Mouse (Mus musculus) CH12.LX (cell line): ENCODE results near the gene Sprn. TPM values are rescaled to one million over a fixed set of nuclear protein-coding genes. Genes with fewer than 3 reads are reported as not detected.

ENCODE experiments used
- DNase-seq: peaks from one replicate; pipeline ENCODE4 v3.0.0-alpha.2; 2013; ENCODE audit errors: extremely low read depth
- H3K27ac ChIP-seq: 2 replicates; pipeline ENCODE4 v1.5.1; 2012; ENCODE audit warnings: low read depth, mild to moderate bottlenecking, control low read depth, moderate library complexity; ENCODE audit not compliant: insufficient read depth
- H3K27me3 ChIP-seq: replicated peaks from 2 replicates; pipeline ENCODE3; 2012; ENCODE audit warnings: inconsistent platforms
- H3K36me3 ChIP-seq, 2 experiments: replicated peaks in 1 of 2; 2 replicates each; pipeline versions ENCODE3 to v1.6.1; 2012; ENCODE audit warnings: inconsistent platforms in 1 of 2, low read length in 1 of 2, mild to moderate bottlenecking in 1 of 2, mixed read lengths in 1 of 2, moderate library complexity in 1 of 2; ENCODE audit not compliant: control insufficient read depth in 1 of 2, insufficient read depth in 1 of 2
- H3K4me1 ChIP-seq, 2 experiments: 2 replicates each; pipeline ENCODE4 v1.6.1; 2012; ENCODE audit warnings: inconsistent platforms in 1 of 2, moderate library complexity in 1 of 2; ENCODE audit not compliant: insufficient read depth in 2 of 2, control insufficient read depth in 1 of 2
- H3K4me2 ChIP-seq: 2 replicates; pipeline ENCODE4 v1.6.1; 2012; ENCODE audit warnings: low read depth, mild to moderate bottlenecking, control low read depth; ENCODE audit not compliant: poor library complexity, insufficient read depth, severe bottlenecking
- H3K4me3 ChIP-seq, 3 experiments: fragments of 150-350 bp in 1 of 3; sonication (generic) in 1 of 3; replicated peaks in 1 of 3; 2 replicates each; pipeline versions ENCODE3 to v1.5.1; 2011 to 2012; ENCODE audit warnings: low read depth in 2 of 3, low read length in 2 of 3, mild to moderate bottlenecking in 2 of 3, moderate library complexity in 2 of 3, control low read depth in 1 of 3, improper control_type of control experiment in 1 of 3, inconsistent platforms in 1 of 3, mixed read lengths in 1 of 3; ENCODE audit not compliant: poor library complexity in 1 of 3
- H3K79me2 ChIP-seq: replicated peaks from 2 replicates; pipeline ENCODE4 v1.6.1; 2012; ENCODE audit warnings: mild to moderate bottlenecking, moderate library complexity; ENCODE audit not compliant: control insufficient read depth, poor library complexity, insufficient read depth, severe bottlenecking; ENCODE audit errors: extremely low read depth
- H3K9ac ChIP-seq: 2 replicates; pipeline ENCODE4 v1.6.1; 2012; ENCODE audit warnings: low read depth, mild to moderate bottlenecking, control low read depth, moderate library complexity; ENCODE audit not compliant: insufficient read depth
- H3K9me3 ChIP-seq: replicated peaks from 2 replicates; pipeline ENCODE3; 2012; ENCODE audit warnings: low read length, inconsistent platforms, mixed read lengths
- CHD2 ChIP-seq: IDR thresholded peaks from 2 replicates; pipeline ENCODE4 v1.6.1; 2011; ENCODE audit warnings: low read length, improper control_type of control experiment
- E2F4 ChIP-seq: IDR thresholded peaks from 2 replicates; pipeline ENCODE4 v1.6.1; 2011; ENCODE audit warnings: low read depth, low read length, improper control_type of control experiment; ENCODE audit not compliant: insufficient replicate concordance
- ETS1 ChIP-seq: conservative IDR thresholded peaks from 2 replicates; pipeline ENCODE4 v1.6.1; 2012; ENCODE audit warnings: low read depth, mild to moderate bottlenecking, inconsistent platforms, low read length, improper control_type of control experiment, moderate library complexity
- GABPA ChIP-seq: IDR thresholded peaks from 2 replicates; pipeline ENCODE4 v1.6.1; 2012; ENCODE audit warnings: low read depth, low read length, improper control_type of control experiment, inconsistent platforms; ENCODE audit not compliant: insufficient replicate concordance
- JUN ChIP-seq: IDR thresholded peaks from 2 replicates; pipeline ENCODE4 v1.6.1; 2011; ENCODE audit warnings: low read depth, mild to moderate bottlenecking, low read length, improper control_type of control experiment, moderate library complexity; ENCODE audit not compliant: insufficient read depth
- KAT2A ChIP-seq: IDR thresholded peaks from 2 replicates; pipeline ENCODE4 v1.6.1; 2012; ENCODE audit warnings: low read length, improper control_type of control experiment, inconsistent platforms; ENCODE audit not compliant: insufficient replicate concordance
- MXI1 ChIP-seq: IDR thresholded peaks from 2 replicates; pipeline ENCODE4 v1.6.1; 2011; ENCODE audit warnings: mild to moderate bottlenecking, low read depth, low read length, improper control_type of control experiment
- MYC ChIP-seq: IDR thresholded peaks from 2 replicates; pipeline ENCODE4 v1.6.1; 2011; ENCODE audit warnings: low read depth, mild to moderate bottlenecking, improper control_type of control experiment, low read length
- NELFE ChIP-seq: IDR thresholded peaks from 2 replicates; pipeline ENCODE4 v1.6.1; 2011; ENCODE audit warnings: low read depth, low read length, improper control_type of control experiment
- NRF1 ChIP-seq: IDR thresholded peaks from 2 replicates; pipeline ENCODE4 v1.6.1; 2014; ENCODE audit warnings: low read depth, mild to moderate bottlenecking, inconsistent platforms, low read length, improper control_type of control experiment, moderate library complexity
- POLR2AphosphoS2 ChIP-seq: IDR thresholded peaks from 2 replicates; pipeline ENCODE4 v1.6.1; 2011; ENCODE audit warnings: low read depth, low read length, improper control_type of control experiment
- RAD21 ChIP-seq: IDR thresholded peaks from 2 replicates; pipeline ENCODE4 v1.6.1; 2011; ENCODE audit warnings: low read depth, mild to moderate bottlenecking, low read length, improper control_type of control experiment, moderate library complexity
- TCF12 ChIP-seq: IDR thresholded peaks from 2 replicates; pipeline ENCODE4 v1.6.1; 2014; ENCODE audit warnings: low read depth, mild to moderate bottlenecking, inconsistent platforms, low read length, improper control_type of control experiment
- USF2 ChIP-seq: conservative IDR thresholded peaks from 2 replicates; pipeline ENCODE4 v1.6.1; 2011; ENCODE audit warnings: low read depth, low read length, improper control_type of control experiment
- ZMIZ1 ChIP-seq: IDR thresholded peaks from 2 replicates; pipeline ENCODE4 v1.6.1; 2012; ENCODE audit warnings: low read depth, mild to moderate bottlenecking, inconsistent platforms, low read length, improper control_type of control experiment
- dilution Hi-C: fragments of 300-500 bp; cut with MboI; formaldehyde crosslinking; loops from 2 replicates; pipeline ENCODE4 v1.14.3; 2020; ENCODE audit warnings: low sequenced_read_pairs; ENCODE audit not compliant: extremely low pct_unique_long_range_greater_than_20kb, extremely low pct_ligation_motif_present
- in situ Hi-C: fragments of 300-500 bp; cut with MboI; formaldehyde crosslinking; loops from 3 replicates; pipeline ENCODE4 v1.14.3; 2019; ENCODE audit warnings: low sequenced_read_pairs, low pct_ligation_motif_present, low pct_unique_long_range_greater_than_20kb, mixed read lengths
- polyA plus RNA-seq: library from polyadenylated mRNA; unstranded; fragments of >175 nt; gene quantifications from 2 replicates; pipeline ENCODE4 v1.2.1, GENCODE M21; 2012; ENCODE audit warnings: low read depth; ENCODE audit not compliant: insufficient read length
- total RNA-seq, 2 experiments: library from RNA; depleted of rRNA; stranded (reverse); fragments of 300-350 nt in 1 of 2; fragments of >200 nt in 1 of 2; gene quantifications; 2 replicates each; pipeline ENCODE4 v1.2.3; 2012 to 2014

The Sprn gene
- total and polyA plus RNA-seq, 3 experiments, result not detected

DNA sequence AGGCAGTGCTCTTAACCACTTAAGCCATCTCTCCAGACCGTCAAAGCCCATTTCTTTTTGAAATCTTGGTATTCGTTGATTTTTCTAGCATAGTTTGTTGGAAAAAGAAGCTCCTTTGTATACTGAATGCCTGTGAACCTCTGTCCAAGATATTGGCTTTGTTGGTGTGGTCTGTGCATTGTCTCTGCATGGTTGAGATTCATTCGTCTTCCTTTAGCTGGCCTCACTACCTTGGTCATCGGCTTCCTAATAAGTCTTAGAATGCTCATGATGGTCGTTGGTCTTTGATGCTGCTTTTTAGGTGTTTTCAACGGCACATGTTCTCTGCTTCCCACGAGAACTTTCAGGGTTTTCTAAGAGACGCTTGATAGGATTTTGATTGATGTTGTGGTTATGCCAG lies 41.3 kb upstream of the Sprn start:
- Histone ChIP-seq H3K79me2 (no peaks in the 10 kb centered on the region), H3K9me3 (no peaks in the 10 kb centered on the region)
- no peak for DNase-seq
- no peak for TF ChIP-seq NELFE
- TF ChIP-seq KAT2A, result no peak
- no peak for TF ChIP-seq MXI1
- TF ChIP-seq GABPA, result no peak
- no peak for TF ChIP-seq NRF1
- TF ChIP-seq CHD2, result no peak
- TF ChIP-seq, all 38 proteins: peak for 0
- H3K4me2 ChIP-seq, result no peak overlapping the region
- no peak overlapping the region for H3K27ac ChIP-seq
- dilution Hi-C loops, result no loop called here
- no peak overlapping the region for H3K9ac ChIP-seq
- peaks cover 86% of the 10 kb centered on the region for H3K27me3 ChIP-seq
- H3K4me3 ChIP-seq, result no peak overlapping the region
- H3K36me3 ChIP-seq, result no peaks in the 10 kb centered on the region
- no peaks in the 10 kb centered on the region for H3K4me1 ChIP-seq
- in situ Hi-C loops, result loop anchor here (25.0 kb wide), 1 partner anchor 591 kb away; the partner anchor contains the start of gene Syce1

DNA sequence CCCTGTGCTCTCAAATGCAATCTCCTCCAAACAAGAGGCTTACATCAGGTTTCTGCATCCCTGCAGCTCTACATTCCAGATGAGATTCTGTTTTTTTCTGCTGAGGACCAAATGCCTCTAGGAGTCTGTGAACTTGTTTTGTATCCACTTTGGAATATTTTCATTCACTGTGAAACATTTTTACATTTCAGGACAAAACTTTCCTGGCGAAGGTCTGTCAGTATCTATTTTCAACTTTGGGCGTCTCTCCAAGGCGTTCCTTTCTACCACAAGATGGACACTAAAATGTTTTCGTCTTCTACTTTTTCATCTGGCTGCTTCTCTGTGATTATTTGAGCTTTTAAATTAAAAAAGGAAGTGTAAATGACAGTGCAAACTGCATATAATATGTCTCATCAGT lies 39.4 kb upstream of the Sprn start:
- TF ChIP-seq MYC, result no peak
- no peak for TF ChIP-seq TCF12
- no peak for TF ChIP-seq ETS1
- no peak for TF ChIP-seq USF2
- no peak for TF ChIP-seq POLR2AphosphoS2
- TF ChIP-seq E2F4, result no peak
- TF ChIP-seq JUN, result no peak
- no peak for TF ChIP-seq ZMIZ1
- DNase-seq, result no peak
- Histone ChIP-seq H3K4me2 (no peak overlapping the region), H3K9me3 (no peaks in the 10 kb centered on the region), H3K9ac (no peak overlapping the region), H3K4me3 (no peak overlapping the region), H3K4me1 (no peaks in the 10 kb centered on the region), H3K27me3 (peaks cover 88% of the 10 kb centered on the region), H3K79me2 (no peaks in the 10 kb centered on the region), H3K36me3 (no peaks in the 10 kb centered on the region), H3K27ac (no peak overlapping the region)
- in situ Hi-C loops (loop anchor here (25.0 kb wide), 1 partner anchor 593 kb away; the partner anchor contains the start of gene Syce1), dilution Hi-C loops (no loop called here)

DNA sequence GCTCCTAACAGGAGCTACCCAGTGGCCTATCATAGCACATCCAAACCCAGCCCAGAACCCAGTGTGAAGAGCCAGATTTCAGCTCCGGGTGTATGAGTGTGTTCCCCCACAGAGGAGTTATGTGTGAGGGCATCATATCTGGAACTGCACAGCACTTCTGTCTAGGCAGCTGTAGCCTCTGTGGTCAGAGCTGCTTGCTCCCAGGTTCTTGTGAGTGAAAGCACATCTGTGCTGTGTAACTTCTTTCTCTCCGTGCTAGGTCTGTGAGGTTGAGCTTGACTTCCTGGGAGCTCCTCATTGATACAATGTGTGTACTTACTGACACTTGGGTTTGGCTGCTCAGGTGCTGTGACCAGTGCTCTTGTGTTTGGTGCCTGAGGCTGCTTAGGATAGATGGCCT lies 38.2 kb upstream of the Sprn start:
- Histone ChIP-seq H3K9ac (no peak overlapping the region), H3K9me3 (no peaks in the 10 kb centered on the region), H3K27ac (no peak overlapping the region), H3K36me3 (no peaks in the 10 kb centered on the region), H3K27me3 (peaks cover 83% of the 10 kb centered on the region), H3K4me1 (no peaks in the 10 kb centered on the region), H3K4me3 (no peak overlapping the region), H3K4me2 (no peak overlapping the region), H3K79me2 (no peaks in the 10 kb centered on the region)
- TF ChIP-seq ZMIZ1 (no peak), RAD21 (no peak), TCF12 (no peak)
- dilution Hi-C loops (no loop called here), in situ Hi-C loops (loop anchor here (25.0 kb wide), 1 partner anchor 594 kb away; the partner anchor contains the start of gene Syce1)
- no peak for DNase-seq
